Mouse (Mus musculus) forebrain, embryonic 13.5 days (tissue): ENCODE results near the gene C1s1. TPM values are rescaled to one million over a fixed set of nuclear protein-coding genes. Genes with fewer than 3 reads are reported as not detected.
"Not testable (repeated sequence)": the region's sequence is repeated elsewhere in the genome, so short reads cannot be mapped to it uniquely, and the experiment has no call there.

Source experiments
- ATAC-seq: fragments of 200-750 bp; cut with Nextera tagmentation; 2 replicates; pipeline ENCODE4 v1.8.0; 2017
- H3K27ac ChIP-seq: fragments of 300-500 bp; sonication (generic); 2 replicates; pipeline ENCODE4 v1.5.1; 2015; ENCODE audit warnings: inconsistent platforms, mild to moderate bottlenecking, moderate library complexity
- H3K27me3 ChIP-seq: fragments of 300-500 bp; sonication (generic); 2 replicates; pipeline ENCODE4 v1.6.1; 2015; ENCODE audit warnings: mild to moderate bottlenecking, inconsistent platforms
- H3K36me3 ChIP-seq: fragments of 300-500 bp; sonication (generic); 2 replicates; pipeline ENCODE4 v1.6.1; 2015; ENCODE audit warnings: mild to moderate bottlenecking, inconsistent platforms; ENCODE audit not compliant: poor library complexity, severe bottlenecking
- H3K4me1 ChIP-seq: fragments of 300-500 bp; sonication (generic); 2 replicates; pipeline ENCODE4 v1.6.1; 2015; ENCODE audit warnings: inconsistent platforms
- H3K4me2 ChIP-seq: fragments of 300-500 bp; sonication (generic); 2 replicates; pipeline ENCODE4 v1.6.1; 2015; ENCODE audit warnings: inconsistent platforms, mild to moderate bottlenecking, moderate library complexity
- H3K4me3 ChIP-seq: fragments of 300-500 bp; sonication (generic); 2 replicates; pipeline ENCODE4 v1.5.1; 2015; ENCODE audit warnings: mild to moderate bottlenecking, inconsistent platforms
- H3K9ac ChIP-seq: fragments of 300-500 bp; sonication (generic); 2 replicates; pipeline ENCODE4 v1.6.1; 2015; ENCODE audit warnings: mild to moderate bottlenecking, inconsistent platforms
- H3K9me3 ChIP-seq: fragments of 300-500 bp; sonication (generic); replicated peaks from 2 replicates; pipeline ENCODE4 v1.6.1; 2016; ENCODE audit warnings: inconsistent platforms
- WGBS: fragments of 180-500 bp; shearing (Covaris S2); methylation state at CpG from one replicate; pipeline ENCODE4 v1.1.7; 2015; 5-methylcytosine and 5-hydroxymethylcytosine counted together
- polyA plus RNA-seq: library from polyadenylated mRNA; unstranded; fragments of >200 nt; fragmentation: Nextera tagmentation; extraction: Ambion mirVana; gene quantifications from 2 replicates; pipeline ENCODE4 v1.2.1, GENCODE M21; 2015

Gene C1s1
- polyA plus RNA-seq, 1 experiment from 2014 or later: 0.14 TPM

DNA sequence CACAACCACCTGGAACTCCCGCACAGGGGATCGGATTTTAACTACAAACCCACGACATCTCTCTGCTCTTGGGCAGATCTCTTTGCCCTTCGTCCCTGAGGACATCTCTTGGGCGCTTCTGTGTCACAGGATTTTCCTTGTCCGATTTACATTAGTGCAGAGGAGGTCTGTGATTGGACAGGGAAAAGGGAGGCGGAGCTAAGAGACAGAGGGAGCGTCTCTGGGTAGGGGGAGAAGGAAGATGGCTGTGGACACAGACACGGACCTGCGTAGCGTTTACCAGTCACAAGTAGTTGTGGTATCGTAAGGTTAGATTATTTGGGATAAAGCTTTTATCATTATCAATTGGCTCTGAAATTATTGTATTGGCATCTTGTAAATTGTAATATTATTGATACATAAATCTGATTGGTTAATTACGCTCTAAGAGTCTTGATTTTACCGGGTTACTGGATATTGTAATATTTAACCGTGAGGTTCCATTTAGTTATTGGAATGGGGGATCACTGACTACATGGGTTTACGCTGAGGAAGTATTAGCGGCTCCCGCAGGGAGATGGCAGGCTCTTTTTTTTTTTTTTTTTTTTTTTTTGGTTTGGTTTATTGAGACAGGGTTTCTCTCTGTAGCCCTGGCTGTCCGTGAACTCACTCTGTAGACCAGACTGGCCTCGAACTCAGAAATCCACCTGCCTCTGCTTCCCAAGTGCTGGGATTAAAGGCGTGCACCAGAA lies 56.6 kb downstream of the C1s1 start:
- Histone ChIP-seq H3K4me3 (peak overlapping the region; percentile 24), H3K4me2 (peak overlapping the region; percentile 53), H3K36me3 (no peaks in the 10 kb centered on the region), H3K27ac (no peak overlapping the region), H3K9me3 (no peaks in the 10 kb centered on the region), H3K9ac (peak overlapping the region; percentile 48; the same call in 1 of the 2 replicates), H3K27me3 (no peaks in the 10 kb centered on the region), H3K4me1 (no peaks in the 10 kb centered on the region)
- peak; percentile 95 for ATAC-seq
- WGBS: 32% methylated on average over 21 of the region's 21 CpGs

DNA sequence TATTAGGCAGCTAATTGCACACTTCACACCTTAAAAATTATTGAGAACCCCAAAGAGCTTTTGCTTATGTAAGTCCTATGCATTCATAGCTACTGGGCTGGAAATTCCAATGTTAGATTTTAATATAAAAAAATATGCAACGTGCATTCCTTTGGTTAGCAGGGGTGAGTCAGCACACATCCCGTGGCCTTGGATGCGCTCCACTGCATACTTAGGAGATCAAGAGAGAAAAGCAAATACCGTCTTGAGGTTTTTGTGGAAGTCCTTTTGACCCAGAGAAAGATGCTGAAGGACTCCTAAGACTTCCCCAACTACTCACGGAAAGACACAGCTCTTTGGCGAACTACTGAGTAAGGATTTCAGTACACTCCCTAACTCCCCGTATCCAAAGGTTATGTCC lies 57.3 kb downstream of the C1s1 start:
- Histone ChIP-seq H3K4me3 (no peak overlapping the region), H3K9ac (no peak overlapping the region), H3K4me1 (no peaks in the 10 kb centered on the region), H3K9me3 (no peaks in the 10 kb centered on the region), H3K4me2 (peak overlapping the region; percentile 53; the same call in 1 of the 2 replicates), H3K27me3 (no peaks in the 10 kb centered on the region), H3K36me3 (no peaks in the 10 kb centered on the region), H3K27ac (no peak overlapping the region)
- WGBS: 90% methylated on average over 7 of the region's 7 CpGs
- ATAC-seq: no peak

- H3K27ac ChIP-seq, H3K4me1 ChIP-seq, H3K27me3 ChIP-seq, H3K4me3 ChIP-seq, H3K9ac ChIP-seq, H3K9me3 ChIP-seq, H3K4me2 ChIP-seq, ATAC-seq, H3K36me3 ChIP-seq: not testable (repeated sequence)
- 80% methylated on average over 3 of the region's 3 CpGs for WGBS
These were observed 58.3 kb downstream of the C1s1 start for GRCm38 (mm10) chr6:124483831-124484230.

DNA sequence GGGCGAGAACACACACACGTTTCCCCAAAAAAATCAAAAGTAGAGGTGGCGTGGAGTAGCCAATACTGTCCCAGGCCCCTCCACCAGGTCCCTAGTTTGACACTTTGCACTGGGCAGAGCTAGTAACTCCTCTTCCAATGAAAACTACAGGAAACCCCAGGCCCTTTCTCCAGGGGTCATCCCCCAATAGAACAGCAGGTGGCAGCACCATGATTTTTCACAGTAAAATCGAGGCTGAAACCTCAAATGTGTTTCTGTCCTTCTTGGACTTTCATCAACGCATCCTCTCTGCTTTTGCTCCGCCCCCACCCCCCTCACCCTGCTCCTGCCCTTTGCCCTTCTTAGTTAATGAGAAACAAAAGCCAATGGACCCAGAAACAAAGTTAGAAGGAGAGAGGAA lies 60.6 kb downstream of the C1s1 start:
- 20% methylated on average over 6 of the region's 6 CpGs for WGBS

More for the DNA sequence above, 60.6 kb downstream of the C1s1 start:
- Histone ChIP-seq H3K27me3 (no peaks in the 10 kb centered on the region), H3K36me3 (no peaks in the 10 kb centered on the region), H3K4me2 (no peak overlapping the region), H3K27ac (no peak overlapping the region), H3K4me1 (no peaks in the 10 kb centered on the region), H3K9me3 (no peaks in the 10 kb centered on the region), H3K4me3 (no peak overlapping the region), H3K9ac (no peak overlapping the region)
- no peak for ATAC-seq

Other genes with a start within 250 kb of the C1s1 start
- gene Cd163, start 237.7 kb downstream of the C1s1 start, polyA plus RNA-seq: 0.05 TPM in 1 of 2 replicates, not detected in the other
- 67.2 and 69.6 TPM in 2 replicates for gene Pex5, start 127.3 kb downstream of the C1s1 start, polyA plus RNA-seq
- 29.2 and 38.0 TPM in 2 replicates for gene Clstn3, start 77.6 kb downstream of the C1s1 start, polyA plus RNA-seq
- 0.08 and 0.09 TPM in 2 replicates for gene C1rl, start 49.2 kb downstream of the C1s1 start, polyA plus RNA-seq
- 0.09 and 0.12 TPM in 2 replicates for gene C1ra, start 30.0 kb downstream of the C1s1 start, polyA plus RNA-seq
- not detected in 2 replicates for gene C1rb, start 27.9 kb upstream of the C1s1 start, polyA plus RNA-seq
- 0.13 TPM in 1 of 2 replicates, not detected in the other for gene C1s2, start 93.7 kb upstream of the C1s1 start, polyA plus RNA-seq
- 34.8 and 36.6 TPM in 2 replicates for gene Lpcat3, start 120.7 kb upstream of the C1s1 start, polyA plus RNA-seq
- gene Emg1, start 169.8 kb upstream of the C1s1 start, polyA plus RNA-seq: 194 and 209 TPM in 2 replicates
- 289 and 292 TPM in 2 replicates for gene Phb2, start 170.0 kb upstream of the C1s1 start, polyA plus RNA-seq
- gene Ptpn6, start 196.4 kb upstream of the C1s1 start, polyA plus RNA-seq: 2.5 and 3.8 TPM in 2 replicates
- 675 and 699 TPM in 2 replicates for gene Grcc10, start 199.0 kb upstream of the C1s1 start, polyA plus RNA-seq
- gene Gm45234, start 213.7 kb upstream of the C1s1 start, polyA plus RNA-seq: not detected in 2 replicates
- 17.7 and 19.8 TPM in 2 replicates for gene Atn1, start 214.2 kb upstream of the C1s1 start, polyA plus RNA-seq
- gene Eno2, start 227.3 kb upstream of the C1s1 start, polyA plus RNA-seq: 15.4 and 19.4 TPM in 2 replicates
- 3.6 and 5.9 TPM in 2 replicates for gene Lrrc23, start 237.4 kb upstream of the C1s1 start, polyA plus RNA-seq